Comparison of ENCODE assay signal across 8 mouse cellular contexts in genomic region chr8:70892022-70892895, GRCm38 (mm10). TPM values are rescaled to one million over a fixed set of nuclear protein-coding genes. Genes with fewer than 3 reads are reported as not detected.
DNase-seq lines count a peak whose midpoint lies in the region; ATAC-seq lines count a peak whose summit lies in the region.

Gene Slc5a5, minus strand, starts transcription at chr8:70892757.

- 3% methylated on average over 80 of the region's 80 CpGs for WGBS in lung, embryonic 15.5 days
- WGBS in limb, embryonic 12.5 days: 2% methylated on average over 80 of the region's 80 CpGs

- no peak for ATAC-seq in CD4-positive, CD25-positive, alpha-beta regulatory T cell, adult 4 months
- ATAC-seq in lung, embryonic 15.5 days (ENCODE audit: borderline replicate concordance, extremely low read depth, low FRiP score, low TSS enrichment): no peak
- no peak for ATAC-seq in limb, embryonic 12.5 days (ENCODE audit: insufficient number of reproducible peaks, insufficient read depth, low FRiP score, low TSS enrichment, low read depth)

- H3K27ac ChIP-seq in lung, embryonic 15.5 days: no peak within 1 kb of the TSS
- no peak within 1 kb of the TSS for H3K27ac ChIP-seq in limb, embryonic 12.5 days

- peaks cover 26% of the 10 kb centered on the region for H3K4me1 ChIP-seq in lung, embryonic 15.5 days
- peaks cover 34% of the 10 kb centered on the region for H3K4me1 ChIP-seq in limb, embryonic 12.5 days (replicated peaks)

- no peak within 1 kb of the TSS for H3K9ac ChIP-seq in lung, embryonic 15.5 days
- H3K9ac ChIP-seq in limb, embryonic 12.5 days (replicated peaks): peak within 1 kb of the TSS; percentile 47

- no peaks in the 10 kb centered on the region for H3K9me3 ChIP-seq in lung, embryonic 15.5 days
- H3K9me3 ChIP-seq in limb, embryonic 12.5 days: no peaks in the 10 kb centered on the region

- H3K27me3 ChIP-seq in lung, embryonic 15.5 days: peaks cover 42% of the 10 kb centered on the region
- peaks cover 69% of the 10 kb centered on the region for H3K27me3 ChIP-seq in limb, embryonic 12.5 days

- peak within 1 kb of the TSS; percentile 23 for H3K4me3 ChIP-seq in lung, embryonic 15.5 days
- H3K4me3 ChIP-seq in limb, embryonic 12.5 days (replicated peaks): peak within 1 kb of the TSS; percentile 38

- H3K4me2 ChIP-seq in lung, embryonic 15.5 days: peak within 1 kb of the TSS; percentile 39
- H3K4me2 ChIP-seq in limb, embryonic 12.5 days: peak within 1 kb of the TSS; percentile 58

- DNase-seq in CD4-positive, CD25-positive, alpha-beta regulatory T cell, adult 2 months (ENCODE audit: low read depth, low spot score): peak; percentile 45
- no peak for DNase-seq in lung, postnatal 25 days (ENCODE audit: low spot score)
- DNase-seq in retina, postnatal 1 day: peak; percentile 51
- DNase-seq in adrenal gland, adult 8-10 months: no peak
- no peak for DNase-seq in urinary bladder, postnatal 10 days (ENCODE audit: low spot score)

- H3K36me3 ChIP-seq in lung, embryonic 15.5 days: peaks cover 24% of the 10 kb centered on the region
- peaks cover 32% of the 10 kb centered on the region for H3K36me3 ChIP-seq in limb, embryonic 12.5 days

RNA-seq across cellular contexts. Expression of gene Slc5a5, which starts in this region (rescaled TPM):
- not detected for polyA plus RNA-seq in CD4-positive, CD25-positive, alpha-beta regulatory T cell, adult 4 months (2017; shearing (Covaris generic))
- 0.25 and 0.29 TPM in 2 replicates for polyA plus RNA-seq in lung, embryonic 15.5 days (2015; fragmentation: Nextera tagmentation; extraction: Ambion mirVana)
- polyA plus RNA-seq in limb, embryonic 12.5 days (2016; fragmentation: Nextera tagmentation; extraction: Ambion mirVana): 0.15 and 0.29 TPM in 2 replicates
- total RNA-seq in adrenal gland, adult 8-10 months (2022): not detected

Comparison
In these comparisons a context has a peak if more than half of its experiments do, and no peak if none do; other contexts are left out.
1. DNase-seq: peak in CD4-positive, CD25-positive, alpha-beta regulatory T cell, adult 2 months (single experiment) and retina, postnatal 1 day (single experiment); none in lung, postnatal 25 days (single experiment), adrenal gland, adult 8-10 months (single experiment) and urinary bladder, postnatal 10 days (single experiment).